Mouse (Mus musculus) kidney, adult 2 months (tissue): ENCODE results near the gene Sod2. TPM values are rescaled to one million over a fixed set of nuclear protein-coding genes. Genes with fewer than 3 reads are reported as not detected.
"Not testable (repeated sequence)": the region's sequence is repeated elsewhere in the genome, so short reads cannot be mapped to it uniquely, and the experiment has no call there.

Experiments used
- DNase-seq: peaks from one replicate; pipeline ENCODE4 v3.0.0; 2021
- H3K27ac ChIP-seq: fragments of 200-500 bp; 2 replicates; pipeline ENCODE4 v1.5.1; 2012; ENCODE audit warnings: low read depth, low read length, control low read depth, inconsistent platforms; ENCODE audit not compliant: insufficient read depth
- H3K27me3 ChIP-seq: fragments of 200-500 bp; replicated peaks from 2 replicates; pipeline ENCODE4 v1.6.1; 2012; ENCODE audit warnings: mild to moderate bottlenecking, moderate library complexity, low read length, inconsistent platforms; ENCODE audit not compliant: control insufficient read depth, insufficient read depth
- H3K36me3 ChIP-seq: fragments of 200-500 bp; 2 replicates; pipeline ENCODE4 v1.6.1; 2012; ENCODE audit warnings: mild to moderate bottlenecking, moderate library complexity, low read length, inconsistent platforms; ENCODE audit not compliant: control insufficient read depth, insufficient read depth
- H3K4me1 ChIP-seq: fragments of 200-500 bp; 2 replicates; pipeline ENCODE4 v1.6.1; 2011; ENCODE audit warnings: low read length; ENCODE audit not compliant: control insufficient read depth, insufficient read depth
- H3K4me3 ChIP-seq: fragments of 200-500 bp; 2 replicates; pipeline ENCODE4 v1.5.1; 2011; ENCODE audit warnings: mild to moderate bottlenecking, low read depth, low read length, control low read depth; ENCODE audit not compliant: insufficient read depth
- CTCF ChIP-seq: fragments of 200-500 bp; conservative IDR thresholded peaks from 2 replicates; pipeline ENCODE4 v1.5.1; 2011; ENCODE audit warnings: low read depth, mild to moderate bottlenecking, control low read depth, low read length, moderate library complexity, mixed read lengths; ENCODE audit not compliant: insufficient read depth, insufficient read length
- POLR2A ChIP-seq: fragments of 200-500 bp; IDR thresholded peaks from one replicate; pipeline ENCODE4 v1.6.1; 2011; ENCODE audit warnings: low read depth, low read length, control low read depth
- WGBS: fragments of 180-500 bp; shearing (Covaris S2); methylation state at CpG from one replicate; pipeline ENCODE4 v1.1.7; 2018; 5-methylcytosine and 5-hydroxymethylcytosine counted together
- polyA plus RNA-seq: library from polyadenylated mRNA; depleted of rRNA; stranded (reverse); fragments of >200 nt; gene quantifications from 2 replicates; pipeline ENCODE4 v1.2.3, GENCODE M21; 2012

Gene Sod2
- polyA plus RNA-seq, 1 experiment, result 731 TPM

GRCm38 (mm10) chr17:12996345-12996744 is 10.3 kb upstream of the Sod2 start:
- H3K27me3 ChIP-seq, result no peaks in the 10 kb centered on the region
- TF ChIP-seq CTCF, result peak; percentile 42; the same call in 1 of the 2 replicates
- TF ChIP-seq POLR2A, result no peak
- H3K4me1 ChIP-seq, result peaks cover 2% of the 10 kb centered on the region; the same call in 1 of the 2 replicates
- DNase-seq, result peak; percentile 80
- H3K4me3 ChIP-seq, result no peak overlapping the region
- WGBS, result 4% methylated on average over 3 of the region's 3 CpGs
- H3K36me3 ChIP-seq, result no peaks in the 10 kb centered on the region
- H3K27ac ChIP-seq, result no peak overlapping the region

- Histone ChIP-seq H3K4me1 (peaks cover 2% of the 10 kb centered on the region; the same call in 1 of the 2 replicates), H3K27me3 (no peaks in the 10 kb centered on the region), H3K4me3 (no peak overlapping the region), H3K27ac (no peak overlapping the region), H3K36me3 (no peaks in the 10 kb centered on the region)
- TF ChIP-seq POLR2A, result no peak
- TF ChIP-seq CTCF, result no peak
- WGBS, result 95% methylated on average over 5 of the region's 5 CpGs
- DNase-seq, result no peak
Measured at GRCm38 (mm10) chr17:12997890-12998289, 8.8 kb upstream of the Sod2 start.

GRCm38 (mm10) chr17:12999069-12999468 is 7.6 kb upstream of the Sod2 start:
- H3K27ac ChIP-seq, result no peak overlapping the region
- 72% methylated on average over 6 of the region's 6 CpGs for WGBS

GRCm38 (mm10) chr17:13002243-13002642 is 4.4 kb upstream of the Sod2 start:
- 94% methylated on average over 5 of the region's 5 CpGs for WGBS
- H3K36me3 ChIP-seq, H3K27ac ChIP-seq, H3K27me3 ChIP-seq, H3K4me1 ChIP-seq, H3K4me3 ChIP-seq, DNase-seq: not testable (repeated sequence)

More at GRCm38 (mm10) chr17:12999069-12999468, 7.6 kb upstream of the Sod2 start:
- DNase-seq, result no peak
- Histone ChIP-seq H3K4me1 (peaks cover 2% of the 10 kb centered on the region; the same call in 1 of the 2 replicates), H3K27me3 (no peaks in the 10 kb centered on the region), H3K36me3 (no peaks in the 10 kb centered on the region), H3K4me3 (no peak overlapping the region)
- no peak for TF ChIP-seq POLR2A

GRCm38 (mm10) chr17:13004436-13004835 is 2.2 kb upstream of the Sod2 start:
- not testable (repeated sequence) for H3K4me3 ChIP-seq, DNase-seq, H3K27ac ChIP-seq, H3K4me1 ChIP-seq, H3K36me3 ChIP-seq, H3K27me3 ChIP-seq
- 87% methylated on average over 2 of the region's 2 CpGs for WGBS

- WGBS, result 54% methylated on average over 5 of the region's 5 CpGs
- Histone ChIP-seq H3K4me1 (no peaks in the 10 kb centered on the region), H3K36me3 (peaks cover 4% of the 10 kb centered on the region), H3K4me3 (peak overlapping the region; percentile 45), H3K27me3 (no peaks in the 10 kb centered on the region), H3K27ac (peak overlapping the region; percentile 61)
- DNase-seq, result no peak
- TF ChIP-seq POLR2A, result no peak
- no peak for TF ChIP-seq CTCF
Measured at GRCm38 (mm10) chr17:13006984-13007383, 338 bp downstream of the Sod2 start.

GRCm38 (mm10) chr17:13007730-13008425 is 1.2 kb downstream of the Sod2 start:
- H3K27ac ChIP-seq, result peak overlapping the region; percentile 95
- peaks cover 6% of the 10 kb centered on the region for H3K36me3 ChIP-seq
- TF ChIP-seq CTCF, result no peak
- TF ChIP-seq POLR2A, result peak; percentile 96
- no peaks in the 10 kb centered on the region for H3K27me3 ChIP-seq
- H3K4me3 ChIP-seq, result peak overlapping the region; percentile 92
- no peaks in the 10 kb centered on the region for H3K4me1 ChIP-seq
- DNase-seq, result peak; percentile 99
- under 1% methylated on average over 76 of the region's 76 CpGs for WGBS
